Mouse (Mus musculus) cerebellum, adult 2 months (tissue): ENCODE data around the gene Zbtb16.

Source experiments
- CTCF ChIP-seq: fragments of 200-500 bp; IDR thresholded peaks from 2 replicates; pipeline ENCODE4 v1.5.1; 2011; ENCODE audit warnings: low read depth, mild to moderate bottlenecking, control low read depth, low read length, moderate library complexity, borderline replicate concordance; ENCODE audit not compliant: insufficient read depth
- POLR2A ChIP-seq: fragments of 200-500 bp; IDR thresholded peaks from 2 replicates; pipeline ENCODE4 v1.6.1; 2011; ENCODE audit warnings: low read length, control low read depth, borderline replicate concordance; ENCODE audit not compliant: insufficient read depth

- TF ChIP-seq CTCF, result no peak
- no peak for TF ChIP-seq POLR2A
These were observed 15.2 kb downstream of the Zbtb16 start for GRCm38 (mm10) chr9:48820791-48821190.
